Mouse (Mus musculus): ENCODE measurements at regions not wholly inside any gene's neighbourhood (a gene's known extent, or its start where the extent isn't known, plus 50 kb on each side); places are given as distances from the start of the nearest gene placed in this dataset.
"Not testable (repeated sequence)": the region's sequence is repeated elsewhere in the genome, so short reads cannot be mapped to it uniquely, and the experiment has no call there.

GRCm38 (mm10) chr15:15082577-15083128, 1645.9 kb upstream of the Cdh9 start:
- ATAC-seq = no peak
- no peak overlapping the region for H3K27ac ChIP-seq

GRCm38 (mm10) chr15:15088696-15089095, 1639.9 kb upstream of the Cdh9 start:
- not testable (repeated sequence) for H3K36me3 ChIP-seq; H3K27ac ChIP-seq; H3K9me3 ChIP-seq; ATAC-seq; H3K4me1 ChIP-seq (replicated peaks); H3K27me3 ChIP-seq; H3K4me2 ChIP-seq (replicated peaks); H3K4me3 ChIP-seq (replicated peaks); H3K9ac ChIP-seq (replicated peaks)
- WGBS = 83% methylated on average over 9 of the region's 9 CpGs

More at GRCm38 (mm10) chr15:15082577-15083128, 1645.9 kb upstream of the Cdh9 start:
- WGBS = 84% methylated on average over 7 of the region's 7 CpGs
- no peak overlapping the region for H3K4me2 ChIP-seq (replicated peaks)
- H3K9me3 ChIP-seq = peaks cover 17% of the 10 kb centered on the region
- no peaks in the 10 kb centered on the region for H3K27me3 ChIP-seq
- no peak overlapping the region for H3K9ac ChIP-seq (replicated peaks)
- no peaks in the 10 kb centered on the region for H3K36me3 ChIP-seq
- no peak overlapping the region for H3K4me3 ChIP-seq (replicated peaks)
- H3K4me1 ChIP-seq (replicated peaks) = no peaks in the 10 kb centered on the region

- not testable (repeated sequence) for ATAC-seq; H3K4me1 ChIP-seq (replicated peaks); H3K9me3 ChIP-seq; H3K4me2 ChIP-seq (replicated peaks); H3K36me3 ChIP-seq; H3K27ac ChIP-seq; H3K4me3 ChIP-seq (replicated peaks); H3K9ac ChIP-seq (replicated peaks); H3K27me3 ChIP-seq
- 84% methylated on average over 3 of the region's 3 CpGs for WGBS
Observed at GRCm38 (mm10) chr15:15089783-15090182, 1638.8 kb upstream of the Cdh9 start.

- Histone ChIP-seq H3K27ac (no peak overlapping the region), H3K27me3 (no peaks in the 10 kb centered on the region), H3K36me3 (no peaks in the 10 kb centered on the region), H3K4me1 (replicated peaks) (no peaks in the 10 kb centered on the region), H3K4me3 (replicated peaks) (no peak overlapping the region), H3K4me2 (replicated peaks) (no peak overlapping the region), H3K9ac (replicated peaks) (no peak overlapping the region), H3K9me3 (no peaks in the 10 kb centered on the region)
- no peak for ATAC-seq
- 79% methylated on average over 2 of the region's 2 CpGs for WGBS
Observed at GRCm38 (mm10) chr15:15091531-15092290, 1636.8 kb upstream of the Cdh9 start.

GRCm38 (mm10) chr15:15097391-15097790, 1631.2 kb upstream of the Cdh9 start:
- WGBS = 76% methylated on average over 1 of the region's 1 CpGs

GRCm38 (mm10) chr15:15102185-15102584, 1626.4 kb upstream of the Cdh9 start:
- Histone ChIP-seq H3K27me3 (no peaks in the 10 kb centered on the region), H3K27ac (no peak overlapping the region), H3K4me2 (replicated peaks) (no peak overlapping the region), H3K36me3 (no peaks in the 10 kb centered on the region), H3K9ac (replicated peaks) (no peak overlapping the region), H3K4me1 (replicated peaks) (no peaks in the 10 kb centered on the region), H3K9me3 (no peaks in the 10 kb centered on the region), H3K4me3 (replicated peaks) (no peak overlapping the region)
- WGBS = 80% methylated on average over 1 of the region's 1 CpGs
- ATAC-seq = no peak

More at GRCm38 (mm10) chr15:15097391-15097790, 1631.2 kb upstream of the Cdh9 start:
- H3K36me3 ChIP-seq = no peaks in the 10 kb centered on the region
- no peak overlapping the region for H3K4me2 ChIP-seq (replicated peaks)
- no peaks in the 10 kb centered on the region for H3K4me1 ChIP-seq (replicated peaks)
- H3K9ac ChIP-seq (replicated peaks) = no peak overlapping the region
- H3K27me3 ChIP-seq = no peaks in the 10 kb centered on the region
- H3K9me3 ChIP-seq = no peaks in the 10 kb centered on the region
- no peak for ATAC-seq
- H3K27ac ChIP-seq = no peak overlapping the region
- H3K4me3 ChIP-seq (replicated peaks) = no peak overlapping the region

GRCm38 (mm10) chr15:15120109-15120508, 1608.4 kb upstream of the Cdh9 start:
- H3K9ac ChIP-seq (replicated peaks) = no peak overlapping the region

GRCm38 (mm10) chr15:15148791-15149190, 1579.8 kb upstream of the Cdh9 start:
- 64% methylated on average over 2 of the region's 2 CpGs for WGBS
- no peak for ATAC-seq
- no peaks in the 10 kb centered on the region for H3K36me3 ChIP-seq

More at GRCm38 (mm10) chr15:15120109-15120508, 1608.4 kb upstream of the Cdh9 start:
- H3K4me2 ChIP-seq (replicated peaks) = no peak overlapping the region
- no peak overlapping the region for H3K4me3 ChIP-seq (replicated peaks)
- H3K36me3 ChIP-seq = no peaks in the 10 kb centered on the region
- no peak overlapping the region for H3K27ac ChIP-seq
- WGBS = 51% methylated on average over 1 of the region's 1 CpGs
- H3K27me3 ChIP-seq = no peaks in the 10 kb centered on the region
- H3K4me1 ChIP-seq (replicated peaks) = no peaks in the 10 kb centered on the region
- H3K9me3 ChIP-seq = no peaks in the 10 kb centered on the region
- peak; percentile 62; the same call in 1 of the 2 replicates for ATAC-seq

GRCm38 (mm10) chr15:15155422-15155821, 1573.1 kb upstream of the Cdh9 start:
- no peaks in the 10 kb centered on the region for H3K27me3 ChIP-seq
- no peak overlapping the region for H3K4me2 ChIP-seq (replicated peaks)
- no peak for ATAC-seq
- no peaks in the 10 kb centered on the region for H3K9me3 ChIP-seq
- WGBS = 59% methylated on average over 3 of the region's 3 CpGs
- no peaks in the 10 kb centered on the region for H3K4me1 ChIP-seq (replicated peaks)
- H3K9ac ChIP-seq (replicated peaks) = no peak overlapping the region
- H3K36me3 ChIP-seq = no peaks in the 10 kb centered on the region
- H3K27ac ChIP-seq = no peak overlapping the region
- H3K4me3 ChIP-seq (replicated peaks) = no peak overlapping the region

More at GRCm38 (mm10) chr15:15148791-15149190, 1579.8 kb upstream of the Cdh9 start:
- no peak overlapping the region for H3K9ac ChIP-seq (replicated peaks)
- no peaks in the 10 kb centered on the region for H3K9me3 ChIP-seq
- H3K4me2 ChIP-seq (replicated peaks) = no peak overlapping the region
- H3K4me3 ChIP-seq (replicated peaks) = no peak overlapping the region
- H3K27me3 ChIP-seq = no peaks in the 10 kb centered on the region
- H3K4me1 ChIP-seq (replicated peaks) = no peaks in the 10 kb centered on the region
- H3K27ac ChIP-seq = no peak overlapping the region

- 90% methylated on average over 1 of the region's 1 CpGs for WGBS
- H3K9me3 ChIP-seq = no peaks in the 10 kb centered on the region
- H3K4me2 ChIP-seq (replicated peaks) = no peak overlapping the region
- no peak overlapping the region for H3K27ac ChIP-seq
- H3K9ac ChIP-seq (replicated peaks) = no peak overlapping the region
- no peaks in the 10 kb centered on the region for H3K36me3 ChIP-seq
- no peak overlapping the region for H3K4me3 ChIP-seq (replicated peaks)
- ATAC-seq = no peak
- H3K4me1 ChIP-seq (replicated peaks) = no peaks in the 10 kb centered on the region
- no peaks in the 10 kb centered on the region for H3K27me3 ChIP-seq
Observed at GRCm38 (mm10) chr15:15170387-15170786, 1558.2 kb upstream of the Cdh9 start.

GRCm38 (mm10) chr15:15220296-15220695, 1508.3 kb upstream of the Cdh9 start:
- ATAC-seq = no peak
- WGBS = 60% methylated on average over 2 of the region's 2 CpGs

GRCm38 (mm10) chr15:15229926-15230325, 1498.6 kb upstream of the Cdh9 start:
- Histone ChIP-seq H3K36me3 (no peaks in the 10 kb centered on the region), H3K4me2 (replicated peaks) (no peak overlapping the region), H3K27ac (no peak overlapping the region), H3K9me3 (no peaks in the 10 kb centered on the region), H3K27me3 (no peaks in the 10 kb centered on the region), H3K4me3 (replicated peaks) (no peak overlapping the region), H3K4me1 (replicated peaks) (no peaks in the 10 kb centered on the region), H3K9ac (replicated peaks) (no peak overlapping the region)
- WGBS = 77% methylated on average over 3 of the region's 3 CpGs
- ATAC-seq = no peak

More at GRCm38 (mm10) chr15:15220296-15220695, 1508.3 kb upstream of the Cdh9 start:
- no peaks in the 10 kb centered on the region for H3K27me3 ChIP-seq
- no peaks in the 10 kb centered on the region for H3K9me3 ChIP-seq
- no peak overlapping the region for H3K4me3 ChIP-seq (replicated peaks)
- no peak overlapping the region for H3K27ac ChIP-seq
- H3K9ac ChIP-seq (replicated peaks) = no peak overlapping the region
- H3K36me3 ChIP-seq = no peaks in the 10 kb centered on the region
- no peaks in the 10 kb centered on the region for H3K4me1 ChIP-seq (replicated peaks)
- H3K4me2 ChIP-seq (replicated peaks) = no peak overlapping the region
